Mouse (Mus musculus) E14TG2a.4 (cell line): ENCODE measurements around the gene Psg17.

Experiments
- CTCF ChIP-seq: conservative IDR thresholded peaks from 2 replicates; pipeline ENCODE4 v1.5.1; 2014; ENCODE audit warnings: low read length
- NANOG ChIP-seq: IDR thresholded peaks from 2 replicates; pipeline ENCODE4 v1.6.1; 2014; ENCODE audit warnings: borderline replicate concordance, low read length, mixed read lengths
- POU5F1 ChIP-seq: IDR thresholded peaks from 2 replicates; pipeline ENCODE4 v1.6.1; 2014; ENCODE audit warnings: low read length, borderline replicate concordance

DNA sequence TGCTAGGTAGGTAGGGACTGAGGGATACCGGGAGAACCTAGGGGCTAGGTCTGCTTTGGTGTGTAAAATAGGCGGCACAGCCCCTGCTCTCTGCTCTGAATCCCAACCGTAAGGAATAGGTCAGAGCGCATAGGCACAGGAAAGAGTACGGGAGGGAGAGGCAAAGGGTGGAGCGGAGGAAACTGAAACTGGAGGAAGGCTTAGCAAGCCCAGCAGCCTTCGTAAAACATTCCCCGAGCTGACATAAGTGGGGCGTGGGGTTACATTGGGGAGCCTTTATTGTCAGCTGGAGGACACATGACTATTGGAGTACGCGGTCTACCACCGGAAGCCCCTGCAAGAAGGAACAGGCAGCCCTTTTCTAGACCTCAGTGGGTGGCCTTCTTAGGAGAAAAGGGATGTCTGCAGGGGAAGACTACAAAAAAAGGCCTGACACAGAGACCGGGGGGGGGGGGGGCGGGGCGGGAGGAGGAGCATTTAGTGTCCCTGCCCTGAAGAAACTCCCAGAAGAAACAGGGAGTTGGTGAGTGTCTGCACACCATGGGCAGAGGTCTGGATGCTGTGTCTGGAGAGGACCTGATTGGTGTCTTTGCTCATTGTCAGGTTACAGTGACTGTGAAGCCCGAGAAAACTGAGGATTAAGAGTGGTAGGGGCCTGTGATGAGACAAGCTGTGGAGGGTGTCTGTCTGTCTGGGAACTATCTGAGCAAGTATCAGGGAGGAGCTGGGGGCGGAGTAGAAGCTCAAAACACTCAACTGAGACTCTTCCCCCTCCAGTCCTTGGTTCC lies 19.2 kb upstream of the Psg17 start:
- TF ChIP-seq CTCF: no peak
- no peak for TF ChIP-seq NANOG
- TF ChIP-seq POU5F1: no peak
